Mouse (Mus musculus): Measurements from ENCODE around the gene Clcn3. TPM values are rescaled to one million over a fixed set of nuclear protein-coding genes. Genes with fewer than 3 reads are reported as not detected.

Gene Clcn3
- polyA plus RNA-seq, 1 experiment from 2014 or later: 46.3 TPM

- 0 out of 2 replicates have a peak, but pooled peaks cover 4% of the 10 kb centered on the region for H3K36me3 ChIP-seq
- 7% methylated on average over 43 of the region's 43 CpGs for WGBS
- H3K4me3 ChIP-seq: peak within 1 kb of the TSS; percentile 73
- peak; percentile 98 for ATAC-seq (ENCODE audit: low FRiP score)
- H3K27me3 ChIP-seq: no peaks in the 10 kb centered on the region
- no peaks in the 10 kb centered on the region for H3K9me3 ChIP-seq (replicated peaks)
- H3K4me1 ChIP-seq: peaks cover 12% of the 10 kb centered on the region
- peak within 1 kb of the TSS; percentile 71 for H3K4me2 ChIP-seq (replicated peaks)
- H3K27ac ChIP-seq: no peak within 1 kb of the TSS
- H3K9ac ChIP-seq: peak within 1 kb of the TSS; percentile 75
These were observed 93.1 kb downstream of the Clcn3 start, which contains the start of gene Hpf1 for GRCm38 (mm10) chr8:60889843-60890519. Gene Hpf1 (plus strand): TSS chr8:60890418.

GRCm38 (mm10) chr8:60889131-60889842 lies 93.8 kb downstream of the Clcn3 start:
- peaks cover 12% of the 10 kb centered on the region for H3K4me1 ChIP-seq
- H3K4me3 ChIP-seq: peak overlapping the region; percentile 73; the same call in 1 of the 2 replicates
- peak overlapping the region; percentile 71; the same call in 1 of the 2 replicates for H3K4me2 ChIP-seq (replicated peaks)
- no peaks in the 10 kb centered on the region for H3K27me3 ChIP-seq
- no peak overlapping the region for H3K9ac ChIP-seq
- WGBS: 90% methylated on average over 11 of the region's 11 CpGs
- H3K36me3 ChIP-seq: 0 out of 2 replicates have a peak, but pooled peaks cover 4% of the 10 kb centered on the region
- ATAC-seq (ENCODE audit: low FRiP score): no peak
- no peak overlapping the region for H3K27ac ChIP-seq
- H3K9me3 ChIP-seq (replicated peaks): no peaks in the 10 kb centered on the region

GRCm38 (mm10) chr8:60886736-60887135 lies 96.4 kb downstream of the Clcn3 start:
- ATAC-seq (ENCODE audit: low FRiP score): no peak
- Histone ChIP-seq H3K4me1 (peaks cover 11% of the 10 kb centered on the region), H3K9ac (no peak overlapping the region), H3K36me3 (no peaks in the 10 kb centered on the region), H3K9me3 (replicated peaks) (no peaks in the 10 kb centered on the region), H3K27ac (no peak overlapping the region), H3K4me3 (no peak overlapping the region), H3K27me3 (no peaks in the 10 kb centered on the region), H3K4me2 (replicated peaks) (no peak overlapping the region)
- WGBS: 66% methylated on average over 6 of the region's 6 CpGs

GRCm38 (mm10) chr8:60883419-60884137 lies 99.5 kb downstream of the Clcn3 start:
- H3K27ac ChIP-seq: no peak overlapping the region
- no peaks in the 10 kb centered on the region for H3K27me3 ChIP-seq
- no peaks in the 10 kb centered on the region for H3K36me3 ChIP-seq
- H3K4me3 ChIP-seq: no peak overlapping the region
- no peak overlapping the region for H3K4me2 ChIP-seq (replicated peaks)
- 76% methylated on average over 4 of the region's 4 CpGs for WGBS
- H3K9me3 ChIP-seq (replicated peaks): no peaks in the 10 kb centered on the region
- H3K4me1 ChIP-seq: no peaks in the 10 kb centered on the region
- H3K9ac ChIP-seq: no peak overlapping the region
- no peak for ATAC-seq (ENCODE audit: low FRiP score)

GRCm38 (mm10) chr8:60878617-60879016 lies 104.5 kb downstream of the Clcn3 start:
- no peaks in the 10 kb centered on the region for H3K4me1 ChIP-seq
- H3K9ac ChIP-seq: no peak overlapping the region
- no peaks in the 10 kb centered on the region for H3K36me3 ChIP-seq
- no peak overlapping the region for H3K27ac ChIP-seq
- no peak overlapping the region for H3K4me3 ChIP-seq
- no peak for ATAC-seq (ENCODE audit: low FRiP score)
- no peaks in the 10 kb centered on the region for H3K9me3 ChIP-seq (replicated peaks)
- WGBS: 57% methylated on average over 2 of the region's 2 CpGs
- no peaks in the 10 kb centered on the region for H3K27me3 ChIP-seq
- H3K4me2 ChIP-seq (replicated peaks): no peak overlapping the region

- H3K9me3 ChIP-seq (replicated peaks): no peaks in the 10 kb centered on the region
- no peak for ATAC-seq (ENCODE audit: low FRiP score)
- H3K9ac ChIP-seq: no peak overlapping the region
- no peak overlapping the region for H3K4me2 ChIP-seq (replicated peaks)
- H3K36me3 ChIP-seq: no peaks in the 10 kb centered on the region
- no peak overlapping the region for H3K4me3 ChIP-seq
- 89% methylated on average over 13 of the region's 13 CpGs for WGBS
- H3K27ac ChIP-seq: no peak overlapping the region
- H3K4me1 ChIP-seq: no peaks in the 10 kb centered on the region
- H3K27me3 ChIP-seq: no peaks in the 10 kb centered on the region; the same call in 1 of the 2 replicates
These were observed 112.6 kb downstream of the Clcn3 start for GRCm38 (mm10) chr8:60870231-60871193.

- no peak overlapping the region for H3K27ac ChIP-seq
- no peak overlapping the region for H3K4me2 ChIP-seq (replicated peaks)
- ATAC-seq (ENCODE audit: low FRiP score): no peak
- no peaks in the 10 kb centered on the region for H3K9me3 ChIP-seq (replicated peaks)
- no peak overlapping the region for H3K9ac ChIP-seq
- 85% methylated on average over 2 of the region's 2 CpGs for WGBS
- H3K27me3 ChIP-seq: no peaks in the 10 kb centered on the region; the same call in 1 of the 2 replicates
- no peaks in the 10 kb centered on the region for H3K4me1 ChIP-seq
- H3K36me3 ChIP-seq: no peaks in the 10 kb centered on the region
- H3K4me3 ChIP-seq: no peak overlapping the region
These were observed 113.3 kb downstream of the Clcn3 start for GRCm38 (mm10) chr8:60869761-60870160.

- no peaks in the 10 kb centered on the region for H3K9me3 ChIP-seq (replicated peaks)
- WGBS: 89% methylated on average over 4 of the region's 4 CpGs
- no peak overlapping the region for H3K4me3 ChIP-seq
- no peaks in the 10 kb centered on the region for H3K4me1 ChIP-seq
- ATAC-seq (ENCODE audit: low FRiP score): no peak
- H3K4me2 ChIP-seq (replicated peaks): no peak overlapping the region
- no peaks in the 10 kb centered on the region; the same call in 1 of the 2 replicates for H3K27me3 ChIP-seq
- H3K27ac ChIP-seq: no peak overlapping the region
- H3K36me3 ChIP-seq: no peaks in the 10 kb centered on the region
- H3K9ac ChIP-seq: no peak overlapping the region
These were observed 114.7 kb downstream of the Clcn3 start for GRCm38 (mm10) chr8:60868236-60868965.

GRCm38 (mm10) chr8:60867468-60868115 lies 115.5 kb downstream of the Clcn3 start:
- Histone ChIP-seq H3K4me2 (replicated peaks) (no peak overlapping the region), H3K4me1 (no peaks in the 10 kb centered on the region), H3K36me3 (no peaks in the 10 kb centered on the region), H3K27ac (no peak overlapping the region), H3K9me3 (replicated peaks) (no peaks in the 10 kb centered on the region), H3K27me3 (no peaks in the 10 kb centered on the region; the same call in 1 of the 2 replicates), H3K9ac (no peak overlapping the region), H3K4me3 (no peak overlapping the region)
- 83% methylated on average over 4 of the region's 4 CpGs for WGBS
- no peak for ATAC-seq (ENCODE audit: low FRiP score)

- no peak overlapping the region for H3K4me3 ChIP-seq
- no peaks in the 10 kb centered on the region; the same call in 1 of the 2 replicates for H3K27me3 ChIP-seq
- no peak overlapping the region for H3K4me2 ChIP-seq (replicated peaks)
- H3K9me3 ChIP-seq (replicated peaks): no peaks in the 10 kb centered on the region
- WGBS: 33% methylated on average over 3 of the region's 3 CpGs
- H3K4me1 ChIP-seq: no peaks in the 10 kb centered on the region
- no peak overlapping the region for H3K9ac ChIP-seq
- no peak for ATAC-seq (ENCODE audit: low FRiP score)
- H3K36me3 ChIP-seq: no peaks in the 10 kb centered on the region
- no peak overlapping the region for H3K27ac ChIP-seq
These were observed 117.5 kb downstream of the Clcn3 start for GRCm38 (mm10) chr8:60865504-60866114.

Data from hindbrain, embryonic 12.5 days (tissue).